Comparison of ENCODE assay signal across 10 mouse cellular contexts in genomic region chr17:3442526-3443401, GRCm38 (mm10).
DNase-seq lines count a peak whose midpoint lies in the region; ATAC-seq and TF ChIP-seq lines count a peak whose summit lies in the region.
"Had no signal": no experiment of that assay in that cellular context is flagged by ENCODE, and none has a peak within 500 bp of the region (broad histone marks: within the 10 kb centered on the region; RNA-seq: fewer than 3 reads in every experiment).

No protein-coding gene starts in this region.

- no peaks in the 10 kb centered on the region for H3K36me3 ChIP-seq in kidney, embryonic 16.5 days (ENCODE audit: insufficient read depth, low read length)
- no peaks in the 10 kb centered on the region for H3K36me3 ChIP-seq in limb, embryonic 10.5 days
- H3K36me3 ChIP-seq in heart, embryonic 11.5 days (ENCODE audit: control insufficient read depth, insufficient read depth, low read length) = no peaks in the 10 kb centered on the region

- no peaks in the 10 kb centered on the region for H3K4me1 ChIP-seq in kidney, embryonic 16.5 days (ENCODE audit: insufficient read depth, low read length)
- H3K4me1 ChIP-seq in limb, embryonic 10.5 days = peaks cover 20% of the 10 kb centered on the region
- no peaks in the 10 kb centered on the region for H3K4me1 ChIP-seq in heart, embryonic 11.5 days (ENCODE audit: control insufficient read depth, insufficient read depth, low read length)

- H3K27ac ChIP-seq in kidney, embryonic 16.5 days (ENCODE audit: low read length) = no peak overlapping the region
- peak overlapping the region; percentile 53; the same call in 1 of the 2 replicates for H3K27ac ChIP-seq in limb, embryonic 10.5 days
- H3K27ac ChIP-seq in heart, embryonic 11.5 days (ENCODE audit: low read depth, low read length) = no peak overlapping the region

- H3K4me2 ChIP-seq in kidney, embryonic 16.5 days (replicated peaks; ENCODE audit: low read depth, low read length) = no peak overlapping the region
- no peak overlapping the region for H3K4me2 ChIP-seq in heart, embryonic 11.5 days

- ATAC-seq in kidney, embryonic 16.5 days (ENCODE audit: low FRiP score, low TSS enrichment) = no peak
- no peak for ATAC-seq in heart, embryonic 11.5 days (replicated peaks; ENCODE audit: insufficient number of reproducible peaks, low FRiP score, low TSS enrichment)

- H3K9ac ChIP-seq in kidney, embryonic 16.5 days (replicated peaks; ENCODE audit: low read length) = no peak overlapping the region
- H3K9ac ChIP-seq in heart, embryonic 11.5 days (ENCODE audit: low read depth, low read length) = no peak overlapping the region

- TF ChIP-seq CTCF in brain, embryonic 14.5 days (IDR thresholded peaks at IDR 0.05; ENCODE audit: borderline replicate concordance, extremely low read depth, insufficient read depth, insufficient read length) = no peak

- DNase-seq in kidney, postnatal 14 days = peak; percentile 32
- DNase-seq in 3134 (ENCODE audit: extremely low read depth, insufficient read length, low spot score) = peak; percentile 60
- peak; percentile 98 for DNase-seq in brain, embryonic 14.5 days (ENCODE audit: low read depth)
- no peak for DNase-seq in limb, embryonic 10.5 days (ENCODE audit: low spot score)
- no peak for DNase-seq in thymus, postnatal 14 days
- no peak for DNase-seq in gastrocnemius, postnatal 25 days
- DNase-seq: cerebellum, adult 11 months; kidney, postnatal 36 days had no signal

- no peaks in the 10 kb centered on the region; the same call in 1 of the 2 replicates for H3K9me3 ChIP-seq in kidney, embryonic 16.5 days (ENCODE audit: low read length)
- H3K9me3 ChIP-seq in limb, embryonic 10.5 days (replicated peaks) = no peaks in the 10 kb centered on the region
- H3K9me3 ChIP-seq in heart, embryonic 11.5 days (replicated peaks; ENCODE audit: control insufficient read depth, low read length) = no peaks in the 10 kb centered on the region

- WGBS in kidney, embryonic 16.5 days = 56% methylated on average over 10 of the region's 10 CpGs
- 70% methylated on average over 10 of the region's 10 CpGs for WGBS in limb, embryonic 10.5 days
- WGBS in heart, embryonic 11.5 days (ENCODE audit: insufficient replicate concordance) = 69% methylated on average over 10 of the region's 10 CpGs

- no peak for TF ChIP-seq POLR2A in brain, embryonic 14.5 days (IDR thresholded peaks at IDR 0.05; ENCODE audit: borderline replicate concordance, extremely low read depth, insufficient read depth, insufficient read length, poor library complexity, severe bottlenecking)

- H3K27me3 ChIP-seq in kidney, embryonic 16.5 days (ENCODE audit: insufficient read depth, low read length) = no peaks in the 10 kb centered on the region
- H3K27me3 ChIP-seq in limb, embryonic 10.5 days (ENCODE audit: low read depth, poor library complexity, severe bottlenecking) = no peaks in the 10 kb centered on the region
- H3K27me3 ChIP-seq in heart, embryonic 11.5 days (ENCODE audit: control insufficient read depth, insufficient read depth, low read length) = no peaks in the 10 kb centered on the region

- H3K4me3 ChIP-seq in kidney, embryonic 16.5 days (ENCODE audit: low read length) = no peak overlapping the region
- no peak overlapping the region for H3K4me3 ChIP-seq in limb, embryonic 10.5 days
- no peak overlapping the region for H3K4me3 ChIP-seq in heart, embryonic 11.5 days (ENCODE audit: low read depth, low read length)

Comparison
In these comparisons a context has a peak if more than half of its experiments do, and no peak if none do; other contexts are left out.
1. DNase-seq: peak in kidney, postnatal 14 days (single experiment), 3134 (single experiment) and brain, embryonic 14.5 days (single experiment); none in limb, embryonic 10.5 days (single experiment), thymus, postnatal 14 days (single experiment) and gastrocnemius, postnatal 25 days (single experiment).